10 mouse cellular contexts compared by ENCODE assay signal in the genomic region with DNA sequence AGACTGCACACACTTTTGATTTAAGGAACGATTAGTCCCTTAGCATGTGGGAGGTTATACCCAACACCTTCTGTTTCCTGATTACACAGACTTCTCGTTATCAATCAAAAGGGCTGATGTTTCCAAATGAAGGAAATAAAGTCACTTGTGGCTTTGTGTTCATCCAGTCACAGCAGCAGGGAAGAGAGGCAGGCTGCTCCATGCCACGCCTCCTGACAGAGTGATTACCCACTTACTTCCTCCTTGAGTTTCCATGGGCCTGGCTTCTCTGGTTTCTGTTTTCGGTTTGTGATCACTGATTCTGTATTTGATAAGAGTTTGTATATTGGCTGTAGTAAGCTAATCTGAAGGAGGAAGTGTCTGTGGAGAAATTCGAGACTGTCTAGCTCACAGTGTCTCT. TPM values are rescaled to one million over a fixed set of nuclear protein-coding genes. Genes with fewer than 3 reads are reported as not detected.
DNase-seq lines count a peak whose midpoint lies in the region; ATAC-seq and TF ChIP-seq lines count a peak whose summit lies in the region.
"Had no signal": no experiment of that assay in that cellular context is flagged by ENCODE, and none has a peak within 500 bp of the region (broad histone marks: within the 10 kb centered on the region; RNA-seq: fewer than 3 reads in every experiment).

No protein-coding gene starts in this region.

- no peak overlapping the region for H3K27ac ChIP-seq in lung, postnatal 0 days (ENCODE audit: low read length)
- peak overlapping the region; percentile 36 for H3K27ac ChIP-seq in MEL (ENCODE audit: control insufficient read depth, low read depth, low read length)
- H3K27ac ChIP-seq in intestine, embryonic 16.5 days (ENCODE audit: low read length) = peak overlapping the region; percentile 50
- no peak overlapping the region for H3K27ac ChIP-seq in stomach, postnatal 0 days (replicated peaks)
- H3K27ac ChIP-seq in forebrain, embryonic 14.5 days (ENCODE audit: low read depth, low read length) = no peak overlapping the region
- H3K27ac ChIP-seq: kidney, postnatal 0 days had no signal

- no peaks in the 10 kb centered on the region for H3K27me3 ChIP-seq in lung, postnatal 0 days (replicated peaks; ENCODE audit: insufficient read depth, low read length)
- H3K27me3 ChIP-seq in MEL (ENCODE audit: control insufficient read depth in 1 of 2, insufficient read depth in 2 of 2, low read length in 2 of 2) = no peaks in the 10 kb centered on the region
- H3K27me3 ChIP-seq in intestine, embryonic 16.5 days (replicated peaks; ENCODE audit: control insufficient read depth, insufficient read depth, low read length) = no peaks in the 10 kb centered on the region
- H3K27me3 ChIP-seq in stomach, postnatal 0 days (ENCODE audit: control insufficient read depth, insufficient read depth, low read length) = no peaks in the 10 kb centered on the region
- no peaks in the 10 kb centered on the region for H3K27me3 ChIP-seq in forebrain, embryonic 14.5 days (replicated peaks; ENCODE audit: control insufficient read depth, insufficient read depth, low read length)

- no peak overlapping the region for H3K4me2 ChIP-seq in lung, postnatal 0 days (replicated peaks; ENCODE audit: low read depth, low read length)
- no peak overlapping the region for H3K4me2 ChIP-seq in intestine, embryonic 16.5 days (ENCODE audit: low read depth, low read length)
- H3K4me2 ChIP-seq in stomach, postnatal 0 days (replicated peaks; ENCODE audit: low read depth) = no peak overlapping the region
- no peak overlapping the region for H3K4me2 ChIP-seq in forebrain, embryonic 14.5 days (ENCODE audit: low read length)
- H3K4me2 ChIP-seq: heart, embryonic 11.5 days had no signal

- H3K9me3 ChIP-seq in lung, postnatal 0 days (ENCODE audit: low read length) = no peaks in the 10 kb centered on the region
- no peaks in the 10 kb centered on the region for H3K9me3 ChIP-seq in MEL (replicated peaks; ENCODE audit: insufficient read depth, low read length)
- H3K9me3 ChIP-seq in intestine, embryonic 16.5 days (ENCODE audit: control insufficient read depth, low read length) = no peaks in the 10 kb centered on the region
- H3K9me3 ChIP-seq in stomach, postnatal 0 days (ENCODE audit: control insufficient read depth, low read length) = no peaks in the 10 kb centered on the region
- no peaks in the 10 kb centered on the region for H3K9me3 ChIP-seq in forebrain, embryonic 14.5 days (replicated peaks; ENCODE audit: control insufficient read depth, low read length)

- H3K9ac ChIP-seq in lung, postnatal 0 days (replicated peaks; ENCODE audit: low read depth) = no peak overlapping the region
- H3K9ac ChIP-seq in MEL (ENCODE audit: control insufficient read depth, low read depth, low read length, poor library complexity, severe bottlenecking) = no peak overlapping the region
- no peak overlapping the region for H3K9ac ChIP-seq in intestine, embryonic 16.5 days (ENCODE audit: low read depth, low read length)
- no peak overlapping the region for H3K9ac ChIP-seq in stomach, postnatal 0 days (ENCODE audit: low read length)
- no peak overlapping the region for H3K9ac ChIP-seq in forebrain, embryonic 14.5 days (ENCODE audit: low read length)

- no peak for TF ChIP-seq EP300 in lung, postnatal 0 days (IDR thresholded peaks at IDR 0.05)
- peak; percentile 65 to 71 for TF ChIP-seq EP300 in MEL (IDR thresholded peaks at IDR 0.05; ENCODE audit: low read depth in 1 of 2, low read length in 2 of 2)
- TF ChIP-seq EP300 in stomach, postnatal 0 days (optimal IDR thresholded peaks at IDR 0.05) = no peak

- ATAC-seq in lung, postnatal 0 days = no peak
- peak; percentile 85 for ATAC-seq in intestine, embryonic 16.5 days
- peak; percentile 81 for ATAC-seq in stomach, postnatal 0 days (ENCODE audit: low FRiP score, low TSS enrichment)
- no peak for ATAC-seq in forebrain, embryonic 14.5 days

- DNase-seq in lung, postnatal 36 days = peak; percentile 71
- no peak for DNase-seq in lung, postnatal 0 days (ENCODE audit: low spot score)
- peak; percentile 97 for DNase-seq in MEL (ENCODE audit: low read depth, low spot score)
- DNase-seq in stomach, postnatal 0 days (ENCODE audit: low spot score) = no peak
- no peak for DNase-seq in left cerebral cortex, adult 8-10 months (ENCODE audit: low spot score in 2 of 2)
- DNase-seq in forebrain, embryonic 14.5 days (ENCODE audit: low spot score) = no peak

- 58% methylated on average over 5 of the region's 5 CpGs for WGBS in lung, postnatal 0 days
- WGBS in intestine, embryonic 16.5 days = 61% methylated on average over 5 of the region's 5 CpGs
- WGBS in stomach, postnatal 0 days = 64% methylated on average over 5 of the region's 5 CpGs
- WGBS in forebrain, embryonic 14.5 days = 85% methylated on average over 5 of the region's 5 CpGs

- no peak for TF ChIP-seq RAD21 in MEL (IDR thresholded peaks at IDR 0.05; ENCODE audit: low read depth, low read length)

- H3K36me3 ChIP-seq in lung, postnatal 0 days (ENCODE audit: insufficient read depth, low read length) = peaks cover 39% of the 10 kb centered on the region
- peaks cover 0 to 22% of the 10 kb centered on the region in 2 experiments; a peak in 2 of 4 replicates for H3K36me3 ChIP-seq in MEL (ENCODE audit: control insufficient read depth in 1 of 2, insufficient read depth in 2 of 2, low read length in 2 of 2)
- H3K36me3 ChIP-seq in intestine, embryonic 16.5 days (ENCODE audit: control insufficient read depth, insufficient read depth, low read length) = peaks cover 32% of the 10 kb centered on the region
- H3K36me3 ChIP-seq in stomach, postnatal 0 days (ENCODE audit: control insufficient read depth, insufficient read depth, low read length) = peaks cover 38% of the 10 kb centered on the region
- peaks cover 100% of the 10 kb centered on the region for H3K36me3 ChIP-seq in forebrain, embryonic 14.5 days (ENCODE audit: control insufficient read depth, insufficient read depth, low read length)

- no peak for TF ChIP-seq CTCF in lung, postnatal 0 days (IDR thresholded peaks at IDR 0.05)
- no peak for TF ChIP-seq CTCF in MEL (IDR thresholded peaks at IDR 0.05 in 2 of 3, conservative IDR thresholded peaks at IDR 0.05 in 1 of 3; ENCODE audit: control insufficient read depth in 1 of 3, insufficient read depth in 1 of 3, low read depth in 2 of 3, low read length in 3 of 3, poor library complexity in 1 of 3, severe bottlenecking in 1 of 3)
- no peak for TF ChIP-seq CTCF in stomach, postnatal 0 days (IDR thresholded peaks at IDR 0.05; ENCODE audit: low read depth)

- no peaks in the 10 kb centered on the region for H3K4me1 ChIP-seq in lung, postnatal 0 days (ENCODE audit: insufficient read depth, low read depth, low read length)
- H3K4me1 ChIP-seq in MEL (ENCODE audit: control insufficient read depth in 1 of 2, insufficient read depth in 2 of 2, low read length in 2 of 2) = peaks cover 12 to 29% of the 10 kb centered on the region in 2 experiments
- H3K4me1 ChIP-seq in intestine, embryonic 16.5 days (ENCODE audit: control insufficient read depth, insufficient read depth, low read length) = peaks cover 6% of the 10 kb centered on the region; the same call in 1 of the 2 replicates
- H3K4me1 ChIP-seq in stomach, postnatal 0 days (replicated peaks; ENCODE audit: control insufficient read depth, insufficient read depth) = no peaks in the 10 kb centered on the region
- H3K4me1 ChIP-seq in forebrain, embryonic 14.5 days (ENCODE audit: control insufficient read depth, insufficient read depth, low read length) = no peaks in the 10 kb centered on the region

- no peak overlapping the region for H3K4me3 ChIP-seq in lung, postnatal 0 days (ENCODE audit: low read depth, low read length)
- no peak overlapping the region for H3K4me3 ChIP-seq in MEL (ENCODE audit: control insufficient read depth in 1 of 2, insufficient read depth in 1 of 2, low read depth in 2 of 2, low read length in 2 of 2)
- no peak overlapping the region for H3K4me3 ChIP-seq in intestine, embryonic 16.5 days (ENCODE audit: low read length)
- no peak overlapping the region for H3K4me3 ChIP-seq in stomach, postnatal 0 days (ENCODE audit: low read depth, low read length)
- no peak overlapping the region for H3K4me3 ChIP-seq in forebrain, embryonic 14.5 days (ENCODE audit: low read depth, low read length)
- H3K4me3 ChIP-seq: erythroblast, embryonic 14.5 days had no signal

- H3K79me2 ChIP-seq in MEL (ENCODE audit: control insufficient read depth, insufficient read depth, low read length, poor library complexity) = no peaks in the 10 kb centered on the region

- no peak for TF ChIP-seq POLR2A in MEL (IDR thresholded peaks at IDR 0.05; ENCODE audit: control insufficient read depth in 1 of 2, insufficient read depth in 1 of 2, low read depth in 1 of 2, low read length in 2 of 2, poor library complexity in 1 of 2)

TF ChIP-seq in MEL, 35 proteins besides CTCF, POLR2A, EP300 and RAD21 (continues in another document):
- TF ChIP-seq ZKSCAN1 (IDR thresholded peaks at IDR 0.05; ENCODE audit: low read depth, low read length) = no peak
- peak; percentile 94 for TF ChIP-seq ETS1 (IDR thresholded peaks at IDR 0.05; ENCODE audit: low read depth, low read length)
- peak; percentile 87 for TF ChIP-seq MXI1 (IDR thresholded peaks at IDR 0.05; ENCODE audit: low read depth, low read length)
- TF ChIP-seq MAX (IDR thresholded peaks at IDR 0.05; ENCODE audit: low read length) = 0 out of 2 replicates have a peak, but pooled peaks have one; percentile 45
- TF ChIP-seq NRF1 (IDR thresholded peaks at IDR 0.05; ENCODE audit: insufficient read depth, low read depth, low read length, poor library complexity, severe bottlenecking) = no peak
- no peak for TF ChIP-seq ZMIZ1 (IDR thresholded peaks at IDR 0.05; ENCODE audit: low read depth, low read length)
- TF ChIP-seq MAFK (IDR thresholded peaks at IDR 0.05; ENCODE audit: borderline replicate concordance, low read depth, low read length) = no peak
- TF ChIP-seq GATA1 (IDR thresholded peaks at IDR 0.05; ENCODE audit: low read depth, low read length) = peak; percentile 94
- no peak for TF ChIP-seq KAT2A (conservative IDR thresholded peaks at IDR 0.05; ENCODE audit: low read depth, low read length)
- no peak; the same call in none of the 2 replicates for TF ChIP-seq TCF12 (IDR thresholded peaks at IDR 0.05; ENCODE audit: low read depth, low read length)
- peak; percentile 91 for TF ChIP-seq MYC (IDR thresholded peaks at IDR 0.05; ENCODE audit: low read depth, low read length)
- TF ChIP-seq CHD2 (IDR thresholded peaks at IDR 0.05; ENCODE audit: low read length) = no peak

RNA-seq across cellular contexts. Expression of gene Acp6, which starts 52.6 kb away (rescaled TPM):
- polyA plus RNA-seq in lung, postnatal 0 days (2015; fragmentation: Nextera tagmentation; extraction: Ambion mirVana) = 37.2 and 40.4 TPM in 2 replicates
- 27.7 and 34.4 TPM in 2 replicates for total RNA-seq in MEL (2012; rRNA removed)
- 10 to 100 TPM in 1 of 2 experiments, not detected in 1; 66.9 TPM for polyA plus RNA-seq in MEL (2012; ENCODE audit: insufficient read depth in 1 of 2, insufficient read length in 2 of 2, low read depth in 1 of 2, low replicate concordance in 2 of 2, missing spikeins in 1 of 2)
- 56.4 and 60.3 TPM in 2 replicates for polyA plus RNA-seq in intestine, embryonic 16.5 days (2015; fragmentation: Nextera tagmentation; extraction: Ambion mirVana)
- 25.1 and 28.7 TPM in 2 replicates for polyA plus RNA-seq in stomach, postnatal 0 days (2015; fragmentation: Nextera tagmentation; extraction: Ambion mirVana)
- 10 to 100 TPM; 23.2 to 35.5 (median 27.6) TPM for total RNA-seq in left cerebral cortex, adult 8-10 months (2022)
- polyA plus RNA-seq in forebrain, embryonic 14.5 days (2014; fragmentation: Nextera tagmentation; extraction: Ambion mirVana) = 15.6 and 20.4 TPM in 2 replicates

Comparison
In these comparisons a context has a peak if more than half of its experiments do, and no peak if none do; other contexts are left out.
1. DNase-seq: peak in lung, postnatal 36 days (single experiment) and MEL (single experiment); none in lung, postnatal 0 days (single experiment), stomach, postnatal 0 days (single experiment), left cerebral cortex, adult 8-10 months (0 of 2) and forebrain, embryonic 14.5 days (single experiment).
2. ATAC-seq: peak in intestine, embryonic 16.5 days (single experiment) and stomach, postnatal 0 days (single experiment); none in lung, postnatal 0 days (single experiment) and forebrain, embryonic 14.5 days (single experiment).
3. H3K27ac ChIP-seq: peak in MEL (single experiment) and intestine, embryonic 16.5 days (single experiment); none in lung, postnatal 0 days (single experiment), stomach, postnatal 0 days (single experiment) and forebrain, embryonic 14.5 days (single experiment).